Mouse (Mus musculus) natural killer cell, adult 2 months (primary cell): Measurements from ENCODE around the gene Noct.
"Not testable (repeated sequence)": the region's sequence is repeated elsewhere in the genome, so short reads cannot be mapped to it uniquely, and the experiment has no call there.

ENCODE experiments used
- DNase-seq, 2 experiments: peaks; one replicate each; pipeline ENCODE4 v3.0.0; 2022; ENCODE audit warnings: low spot score in 2 of 2

Gene Noct

DNA sequence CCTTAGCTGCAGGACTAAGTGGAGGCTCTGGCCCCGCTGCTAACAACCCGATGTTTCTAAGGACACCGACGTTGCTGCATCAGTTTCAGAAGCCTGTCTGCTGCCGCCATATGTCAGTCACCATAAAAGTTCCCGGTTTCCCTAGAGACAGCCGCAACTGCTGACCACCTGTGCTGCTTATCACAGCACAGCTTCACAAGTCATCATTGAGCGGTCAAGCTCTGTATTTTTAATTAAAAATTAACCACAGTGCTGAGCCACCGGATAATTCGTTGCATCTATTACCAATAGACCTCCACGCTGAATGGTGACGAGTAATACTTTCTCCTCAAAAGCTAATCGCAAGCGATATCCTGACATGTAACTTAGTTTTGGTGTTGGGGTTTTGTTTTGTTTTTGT is 19.4 kb upstream of the Noct start:
- no peak for DNase-seq

- DNase-seq: no peak
These were observed 17.7 kb upstream of the Noct start for GRCm38 (mm10) chr3:51206521-51206920.

DNA sequence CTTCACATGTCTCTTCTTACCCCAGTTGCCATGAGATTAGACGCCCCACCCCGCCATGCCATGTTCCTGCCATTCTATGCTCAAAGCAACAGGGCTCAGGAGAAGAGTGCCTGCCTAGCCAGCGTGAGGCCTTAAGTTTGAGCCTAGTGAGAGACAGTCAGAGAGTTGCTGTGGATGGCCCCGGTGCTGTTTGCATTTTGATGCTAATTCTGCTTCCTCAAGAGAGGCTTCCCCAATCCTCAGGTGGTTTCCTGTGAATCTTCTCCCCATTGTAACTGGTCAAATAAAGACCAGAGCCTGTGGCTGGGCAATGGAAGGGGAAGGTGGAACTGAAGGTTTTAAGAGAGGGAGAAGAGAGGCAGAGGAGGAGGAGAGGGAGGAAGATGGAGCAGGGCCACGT is 15.6 kb upstream of the Noct start:
- DNase-seq: no peak

DNA sequence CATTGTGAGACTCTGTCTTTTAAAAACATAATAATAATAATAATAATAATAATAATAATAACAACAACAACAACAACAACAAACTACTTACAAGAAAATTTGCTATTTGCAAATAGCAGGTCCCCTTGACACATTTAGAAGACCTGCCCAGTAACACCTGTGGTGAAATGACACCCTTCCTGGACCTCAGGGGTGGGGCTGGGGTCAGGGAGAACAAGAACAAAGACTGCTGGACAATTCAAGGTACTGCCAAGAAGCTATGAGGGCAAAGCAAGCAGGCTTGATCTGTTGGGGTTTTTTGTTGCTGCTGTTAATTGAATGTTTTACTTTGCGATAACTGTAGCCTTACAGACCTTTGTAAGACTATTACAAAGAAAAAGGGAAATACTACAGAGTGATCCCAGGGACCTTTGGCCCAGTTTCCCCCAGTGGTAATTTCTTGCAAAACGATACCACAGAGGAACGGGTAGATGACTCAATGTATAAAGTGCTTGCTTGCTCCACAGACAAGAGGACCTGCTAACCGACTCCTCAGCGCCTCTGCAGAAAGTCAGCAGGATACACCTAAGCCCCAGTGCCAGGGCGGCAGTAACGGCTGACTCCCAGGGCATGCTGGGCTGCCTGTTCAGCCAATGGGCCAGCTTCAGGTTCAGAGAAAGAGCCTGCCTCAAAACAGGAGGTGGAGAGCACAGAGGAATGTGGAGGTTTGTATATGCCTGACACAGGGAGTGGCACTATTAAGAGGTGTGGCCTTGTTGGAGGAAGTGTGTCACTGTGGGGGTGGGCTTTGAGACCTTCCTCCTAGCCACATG is 14.5 kb upstream of the Noct start:
- DNase-seq: no peak

GRCm38 (mm10) chr3:51210485-51210884 is 13.8 kb upstream of the Noct start:
- no peak for DNase-seq

GRCm38 (mm10) chr3:51213111-51213510 is 11.1 kb upstream of the Noct start:
- DNase-seq: no peak

DNA sequence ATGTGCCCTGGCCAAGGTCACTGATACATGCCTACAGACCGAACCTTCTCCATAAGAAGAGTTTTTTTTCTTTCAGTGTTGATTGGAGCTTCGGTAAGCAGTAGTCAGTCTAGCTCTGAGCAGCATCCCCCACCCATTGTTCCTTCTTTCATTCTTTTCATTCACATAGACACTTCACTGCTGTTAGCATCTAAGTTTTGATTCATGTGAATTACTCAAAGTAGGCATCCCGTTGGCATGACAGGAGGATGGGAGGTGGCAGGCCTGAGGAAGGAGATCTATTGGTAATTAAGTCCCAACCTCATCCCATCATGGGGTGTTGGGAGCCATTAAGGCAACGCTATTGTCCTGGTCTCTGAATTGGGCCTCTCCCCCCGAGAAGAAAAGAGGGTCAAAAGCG is 8.6 kb upstream of the Noct start:
- DNase-seq: no peak

GRCm38 (mm10) chr3:51216351-51216750 is 7.9 kb upstream of the Noct start:
- not testable (repeated sequence) for DNase-seq

DNA sequence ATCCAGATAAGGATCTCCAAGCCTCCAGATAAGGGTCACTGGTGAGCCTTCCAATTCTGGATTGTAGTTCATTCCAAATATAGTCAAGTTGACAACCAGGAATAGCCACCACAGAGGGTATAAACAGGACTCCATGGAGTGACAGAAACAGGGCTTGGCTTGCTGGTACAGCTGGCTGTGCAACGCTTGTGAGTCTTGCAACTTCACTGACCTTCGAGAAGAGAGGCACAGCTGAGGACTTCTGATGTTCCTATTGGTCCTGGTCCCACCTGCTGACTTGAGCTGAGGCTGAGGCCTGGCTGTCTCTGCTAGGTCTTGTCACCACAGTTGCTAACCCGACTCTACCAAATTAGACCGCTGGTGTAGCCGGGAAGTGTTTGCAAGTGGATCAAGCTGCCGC is 5.9 kb upstream of the Noct start:
- not testable (repeated sequence) for DNase-seq

- no peak for DNase-seq
These were observed 5.0 kb upstream of the Noct start for GRCm38 (mm10) chr3:51219213-51219612.

- no peak for DNase-seq
These were observed 3.4 kb upstream of the Noct start for GRCm38 (mm10) chr3:51220846-51221245.

DNA sequence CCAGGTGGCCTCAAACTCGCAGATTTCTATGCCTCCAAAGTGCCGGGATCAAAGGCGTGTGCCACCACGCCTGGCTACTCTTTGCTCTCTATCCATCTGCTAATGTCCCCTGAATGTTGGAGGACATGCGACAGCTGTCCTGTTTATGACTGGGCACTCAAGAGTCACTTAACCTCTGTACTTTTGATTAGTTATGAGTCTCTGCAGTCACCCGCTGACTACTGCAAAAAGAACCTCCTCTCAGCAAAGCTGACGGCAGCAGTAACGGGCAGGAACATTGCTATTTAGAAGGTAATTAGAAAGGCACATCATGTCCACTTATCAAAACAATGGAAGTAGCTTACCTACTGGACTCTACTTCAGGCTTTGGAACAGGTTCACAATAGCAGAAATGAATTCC is 2.4 kb upstream of the Noct start:
- no peak for DNase-seq

GRCm38 (mm10) chr3:51222302-51222701 is 1.9 kb upstream of the Noct start:
- no peak for DNase-seq

- no peak for DNase-seq
These were observed 1.3 kb upstream of the Noct start for GRCm38 (mm10) chr3:51222834-51223460.

DNA sequence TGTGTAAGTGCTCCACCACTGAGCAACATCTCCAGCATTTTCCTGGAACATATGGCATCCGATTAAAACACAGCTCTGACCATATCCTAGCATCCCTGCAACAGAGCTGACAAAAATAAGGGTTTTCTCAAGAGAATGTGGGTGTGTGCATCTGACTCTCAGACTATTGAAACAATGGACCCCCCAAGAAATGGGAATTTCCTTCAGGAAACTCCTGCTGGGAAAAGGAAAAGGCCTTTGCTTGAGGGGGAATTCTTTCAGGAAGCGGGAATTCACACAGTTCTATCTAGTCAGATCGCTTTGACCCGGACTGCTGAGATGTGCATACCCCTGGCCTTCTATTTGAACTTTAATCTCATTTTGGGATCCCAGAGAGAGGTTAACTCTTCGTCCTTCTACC is 691 bp upstream of the Noct start:
- no peak for DNase-seq

DNA sequence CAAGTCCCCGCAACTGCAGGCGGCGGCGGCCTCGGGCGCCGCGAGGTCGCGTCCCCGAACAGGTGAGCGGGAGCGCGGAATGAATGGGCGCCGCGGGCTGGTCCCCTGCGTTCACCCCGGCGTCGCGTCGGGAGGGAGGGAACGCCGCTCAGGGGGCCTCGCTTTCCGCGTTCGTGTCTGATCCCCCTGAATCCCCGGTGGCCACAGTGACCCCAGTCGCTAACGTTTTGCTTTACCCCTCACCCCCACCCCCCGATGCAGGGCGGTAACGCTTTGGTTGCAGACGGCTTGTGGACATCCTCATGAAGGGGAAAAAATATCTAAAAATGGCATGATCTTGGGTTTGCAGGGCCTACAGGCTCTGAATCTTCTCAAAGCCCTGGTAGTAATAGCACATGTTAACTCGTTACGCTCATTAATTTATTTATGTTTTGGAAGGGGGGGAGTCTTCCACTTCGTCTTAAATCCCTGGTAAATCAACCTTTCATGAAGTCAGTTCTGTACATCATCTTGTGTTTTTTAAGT is 1.0 kb downstream of the Noct start:
- no peak for DNase-seq

DNA sequence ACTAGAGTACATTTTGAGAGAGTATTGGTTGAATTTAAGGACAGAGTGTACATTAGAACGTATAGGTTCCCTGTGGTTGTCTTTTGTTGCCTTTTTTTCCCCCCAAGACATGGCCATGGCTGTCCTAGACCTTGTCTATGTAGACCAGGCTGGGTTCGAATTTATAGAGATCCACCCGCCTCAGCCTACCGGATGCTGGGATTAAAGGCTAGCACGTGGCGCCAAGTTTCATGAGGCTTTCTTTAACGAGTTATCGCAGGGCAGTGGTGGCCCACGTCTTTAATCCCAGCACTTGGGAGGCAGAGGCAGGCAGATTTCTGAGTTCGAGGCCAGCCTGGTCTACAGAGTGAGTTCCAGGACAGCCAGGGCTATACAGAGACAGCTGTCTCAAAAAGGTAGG is 1.7 kb downstream of the Noct start:
- DNase-seq: no peak

DNA sequence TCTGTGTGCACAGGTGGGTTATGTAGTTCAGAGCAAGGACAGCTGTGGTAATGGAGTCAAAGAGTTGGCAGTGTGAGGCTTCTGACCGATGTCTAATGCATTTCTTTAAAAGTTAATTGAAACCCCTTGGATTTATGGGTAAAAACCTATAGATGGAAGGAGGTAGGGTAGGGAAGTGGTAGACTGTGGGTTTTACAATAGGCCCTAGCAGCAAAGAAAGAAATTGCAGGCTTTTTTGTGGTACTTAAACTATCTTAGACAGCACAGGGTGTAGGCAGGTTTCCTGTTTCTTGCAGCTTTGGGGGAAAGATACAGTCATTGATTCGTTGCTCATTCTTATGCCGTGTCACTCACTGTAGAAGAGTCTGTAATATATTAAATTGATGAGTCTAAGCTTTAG is 2.4 kb downstream of the Noct start:
- DNase-seq: no peak

DNA sequence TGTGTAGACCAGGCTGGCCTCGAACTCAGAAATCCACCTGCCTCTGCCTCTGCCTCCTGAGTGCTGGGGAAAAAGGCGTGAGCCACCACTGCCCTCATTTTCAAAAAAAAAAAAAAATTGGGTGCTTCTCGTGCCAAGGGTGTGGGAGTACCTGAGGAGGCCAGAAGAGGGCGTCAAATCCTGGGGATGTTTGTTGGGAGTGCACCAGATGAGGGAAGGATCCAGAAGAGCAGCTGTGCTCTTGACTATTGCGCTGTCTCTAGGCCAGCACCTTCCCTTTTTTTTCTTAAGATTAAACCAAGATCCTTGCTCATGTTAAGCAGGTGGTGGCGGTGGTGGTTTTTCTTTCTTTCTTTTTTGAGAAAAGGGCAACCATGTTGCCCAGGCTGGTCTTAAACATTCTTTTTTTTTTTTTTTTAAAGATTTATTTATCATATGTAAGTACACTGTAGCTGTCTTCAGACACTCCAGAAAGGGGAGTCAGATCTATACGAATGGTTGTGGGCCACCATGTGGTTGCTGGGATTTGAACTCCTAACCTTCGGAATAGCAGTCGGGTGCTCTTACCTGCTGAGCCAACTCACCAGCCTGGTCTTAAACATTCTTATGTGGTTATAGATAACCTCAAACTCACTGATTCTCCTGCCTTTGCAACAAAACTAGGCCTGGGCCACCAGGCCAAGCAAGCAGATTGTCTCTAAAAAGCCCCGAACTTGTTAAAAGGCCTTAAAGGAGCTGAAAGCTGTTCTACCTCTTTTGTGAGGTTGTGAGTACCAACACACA is 4.0 kb downstream of the Noct start:
- peak in 1 of 2 experiments; percentile 14 for DNase-seq

GRCm38 (mm10) chr3:51228821-51229205 is 4.6 kb downstream of the Noct start:
- DNase-seq: no peak

GRCm38 (mm10) chr3:51229226-51229625 is 5.0 kb downstream of the Noct start:
- no peak for DNase-seq

GRCm38 (mm10) chr3:51230146-51230835 is 6.0 kb downstream of the Noct start:
- no peak for DNase-seq
